Mouse (Mus musculus): ENCODE measurements around the gene Mfsd8. TPM values are rescaled to one million over a fixed set of nuclear protein-coding genes. Genes with fewer than 3 reads are reported as not detected.

Gene Mfsd8
- polyA plus RNA-seq, 2 experiments = 2.5 to 4.3 TPM

DNA sequence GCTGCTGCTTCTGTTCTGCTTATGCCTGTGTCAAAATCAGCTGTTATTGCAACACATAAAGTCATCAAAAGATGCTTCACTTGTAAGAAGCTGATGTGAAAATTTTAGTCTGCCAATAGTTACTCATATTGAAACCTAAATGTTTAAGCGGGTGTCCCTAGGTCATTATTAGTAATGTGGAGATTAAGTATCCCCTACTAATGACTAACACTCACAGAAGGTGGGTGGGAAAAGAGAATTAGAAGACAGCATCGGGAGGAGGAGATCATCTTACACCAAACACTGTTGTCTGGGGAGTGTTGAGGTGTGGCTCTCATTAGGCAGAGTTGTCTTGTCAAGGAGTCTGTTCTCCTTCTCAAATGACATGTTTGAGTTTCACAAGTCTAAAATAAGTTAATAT lies 39.8 kb downstream of the Mfsd8 start:
- TF ChIP-seq EP300 (IDR thresholded peaks at IDR 0.05; ENCODE audit: low read depth) (no peak), CTCF (IDR thresholded peaks at IDR 0.05; ENCODE audit: low read depth) (no peak)
- H3K36me3 ChIP-seq (replicated peaks; ENCODE audit: control insufficient read depth, insufficient read depth, low read depth) = peaks cover 59% of the 10 kb centered on the region
- 68% methylated on average over 2 of the region's 2 CpGs for WGBS (ENCODE audit: insufficient replicate concordance)

DNA sequence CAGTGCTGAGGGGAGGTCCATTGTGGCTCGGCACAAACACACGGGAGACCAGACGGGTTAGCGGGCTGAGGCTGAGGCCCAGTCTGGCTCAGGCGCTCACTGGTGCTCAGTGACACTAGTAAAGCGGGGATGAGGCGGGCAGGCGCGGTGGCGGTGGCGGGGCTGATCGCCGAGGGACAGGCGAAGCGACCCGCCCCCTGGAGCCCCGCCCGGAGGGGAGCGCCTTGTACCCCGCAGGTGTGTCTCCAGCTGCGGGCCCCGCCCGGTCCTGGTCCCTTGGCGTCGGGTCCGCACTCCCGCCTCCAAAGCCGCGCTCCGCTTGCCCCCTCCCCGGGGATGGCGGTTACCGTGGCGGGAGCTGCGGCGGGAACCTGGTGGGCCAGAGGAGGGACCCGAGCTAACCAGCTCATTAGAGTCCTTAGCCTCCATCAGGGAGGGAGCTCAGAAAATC lies 46.3 kb downstream of the Mfsd8 start:
- no peaks in the 10 kb centered on the region for H3K9me3 ChIP-seq (ENCODE audit: control insufficient read depth, low read length)
- H3K27ac ChIP-seq = peak overlapping the region; percentile 58
- peaks cover 22% of the 10 kb centered on the region for H3K36me3 ChIP-seq (replicated peaks; ENCODE audit: control insufficient read depth, insufficient read depth, low read depth)
- H3K27me3 ChIP-seq (ENCODE audit: control insufficient read depth, insufficient read depth, low read length) = no peaks in the 10 kb centered on the region
- H3K9ac ChIP-seq (replicated peaks) = peak overlapping the region; percentile 86
- H3K4me2 ChIP-seq (ENCODE audit: low read depth) = peak overlapping the region; percentile 82
- under 1% methylated on average over 30 of the region's 37 CpGs for WGBS (ENCODE audit: insufficient replicate concordance)
- DNase-seq (ENCODE audit: low read depth in 3 of 3, low spot score in 3 of 3) (peak; percentile 45 to 55 (median 45)), ATAC-seq (ENCODE audit: insufficient read depth) (peak; percentile 82)
- H3K4me1 ChIP-seq (replicated peaks; ENCODE audit: control insufficient read depth in 2 of 2, insufficient read depth in 2 of 2, low read length in 1 of 2) = peaks cover 7 to 15% of the 10 kb centered on the region in 2 experiments
- no peak for TF ChIP-seq CTCF (IDR thresholded peaks at IDR 0.05; ENCODE audit: low read depth)
- no peak for TF ChIP-seq EP300 (IDR thresholded peaks at IDR 0.05; ENCODE audit: low read depth)
- peak overlapping the region; percentile 86 to 91 for H3K4me3 ChIP-seq (ENCODE audit: insufficient read depth in 1 of 2, low read depth in 2 of 2, low read length in 2 of 2)

More for the DNA sequence above, 39.8 kb downstream of the Mfsd8 start:
- Histone ChIP-seq H3K27me3 (ENCODE audit: control insufficient read depth, insufficient read depth, low read length) (no peaks in the 10 kb centered on the region), H3K27ac (no peak overlapping the region), H3K4me2 (ENCODE audit: low read depth) (no peak overlapping the region), H3K9me3 (ENCODE audit: control insufficient read depth, low read length) (no peaks in the 10 kb centered on the region), H3K4me1 (replicated peaks; ENCODE audit: control insufficient read depth in 2 of 2, insufficient read depth in 2 of 2, low read length in 1 of 2) (peaks cover 2 to 4% of the 10 kb centered on the region in 2 experiments; a peak in 2 of 4 replicates), H3K9ac (replicated peaks) (no peak overlapping the region), H3K4me3 (ENCODE audit: insufficient read depth in 1 of 2, low read depth in 2 of 2, low read length in 2 of 2) (no peak overlapping the region)
- no peak for DNase-seq (ENCODE audit: low read depth in 3 of 3, low spot score in 3 of 3)
- ATAC-seq (ENCODE audit: insufficient read depth) = no peak

DNA sequence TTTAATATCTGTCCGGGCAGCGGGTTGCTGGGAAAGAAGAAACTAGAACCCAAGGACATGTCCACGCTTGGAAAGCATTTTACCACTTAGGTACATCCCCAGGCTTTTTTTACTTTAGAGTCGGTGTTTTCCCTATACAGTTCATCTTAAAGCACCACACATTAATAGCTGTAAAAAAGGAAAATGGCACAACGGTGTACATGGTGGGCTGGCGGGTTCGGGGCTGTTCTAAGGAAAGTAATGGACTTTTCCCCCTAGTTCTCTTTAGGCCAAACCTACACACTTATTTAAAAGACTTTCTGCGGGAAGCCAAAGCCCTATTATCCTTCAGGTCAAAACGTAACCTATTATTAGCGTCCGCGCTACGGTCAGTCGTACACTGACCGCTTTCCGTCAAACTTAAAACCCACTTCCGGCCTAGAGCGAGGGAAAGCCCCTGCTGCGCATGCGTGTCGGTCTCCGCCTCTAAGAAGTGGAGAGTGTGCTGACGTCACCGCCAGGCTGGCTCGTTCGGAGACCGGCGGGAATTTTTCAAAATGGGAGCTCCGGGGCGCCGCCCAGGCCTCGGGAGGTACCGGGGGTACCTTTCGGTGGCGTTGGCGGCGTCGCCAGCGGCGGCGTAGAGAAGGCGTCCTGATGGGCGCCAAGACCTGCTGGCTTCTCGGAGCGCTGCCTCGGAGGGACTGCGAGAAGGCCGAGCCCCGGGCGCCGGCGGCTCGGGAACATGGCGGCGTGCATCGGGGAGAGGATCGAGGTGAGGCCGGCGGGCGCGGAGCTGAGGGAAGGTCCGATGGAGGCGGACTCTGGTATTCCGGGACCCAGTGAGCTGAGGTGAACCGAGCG lies 46.9 kb downstream of the Mfsd8 start, which contains the start of gene Plk4:
Gene Plk4 (plus strand): TSS at position 490 of the 843 bp plus-strand sequence.
- Histone ChIP-seq H3K9ac (replicated peaks) (peak within 1 kb of the TSS; percentile 86), H3K4me3 (ENCODE audit: insufficient read depth in 1 of 2, low read depth in 2 of 2, low read length in 2 of 2) (peak within 1 kb of the TSS; percentile 86 to 91), H3K4me2 (ENCODE audit: low read depth) (peak within 1 kb of the TSS; percentile 82), H3K4me1 (replicated peaks; ENCODE audit: control insufficient read depth in 2 of 2, insufficient read depth in 2 of 2, low read length in 1 of 2) (peaks cover 7 to 15% of the 10 kb centered on the region in 2 experiments), H3K36me3 (replicated peaks; ENCODE audit: control insufficient read depth, insufficient read depth, low read depth) (peaks cover 15% of the 10 kb centered on the region), H3K27me3 (ENCODE audit: control insufficient read depth, insufficient read depth, low read length) (no peaks in the 10 kb centered on the region), H3K9me3 (ENCODE audit: control insufficient read depth, low read length) (no peaks in the 10 kb centered on the region), H3K27ac (peak within 1 kb of the TSS; percentile 70)
- ATAC-seq (ENCODE audit: insufficient read depth) = peak; percentile 87
- peak; percentile 94 to 95 (median 94) for DNase-seq (ENCODE audit: low read depth in 3 of 3, low spot score in 3 of 3)
- WGBS (ENCODE audit: insufficient replicate concordance) = 1% methylated on average over 66 of the region's 66 CpGs
- TF ChIP-seq EP300 (IDR thresholded peaks at IDR 0.05; ENCODE audit: low read depth) (no peak), CTCF (IDR thresholded peaks at IDR 0.05; ENCODE audit: low read depth) (0 out of 2 replicates have a peak, but pooled peaks have one; percentile 4)

DNA sequence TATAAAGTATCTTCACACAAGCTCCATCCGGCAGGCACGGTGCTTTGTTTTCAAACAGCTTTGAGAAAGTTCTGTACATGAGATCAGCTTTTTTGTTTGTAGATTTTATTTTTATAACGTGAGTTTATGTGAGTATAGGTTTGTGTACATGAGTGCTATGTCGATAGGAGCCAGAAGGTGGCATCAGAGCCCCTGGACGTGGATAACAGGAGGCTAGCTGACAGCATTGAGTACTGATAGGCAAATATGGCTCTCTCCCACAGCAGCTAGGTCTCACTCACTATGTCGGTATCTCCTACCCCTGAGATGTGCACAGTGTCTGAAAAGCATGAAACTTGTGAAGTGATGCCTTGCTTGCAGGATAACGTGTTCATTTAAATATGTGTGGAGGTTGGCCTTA lies 48.2 kb downstream of the Mfsd8 start:
- TF ChIP-seq EP300 (IDR thresholded peaks at IDR 0.05; ENCODE audit: low read depth) = no peak
- TF ChIP-seq CTCF (IDR thresholded peaks at IDR 0.05; ENCODE audit: low read depth) = peak; percentile 86
- Histone ChIP-seq H3K4me2 (ENCODE audit: low read depth) (peak overlapping the region; percentile 82), H3K9me3 (ENCODE audit: control insufficient read depth, low read length) (no peaks in the 10 kb centered on the region), H3K4me1 (replicated peaks; ENCODE audit: control insufficient read depth in 2 of 2, insufficient read depth in 2 of 2, low read length in 1 of 2) (peaks cover 7 to 15% of the 10 kb centered on the region in 2 experiments), H3K9ac (replicated peaks) (no peak overlapping the region), H3K27me3 (ENCODE audit: control insufficient read depth, insufficient read depth, low read length) (no peaks in the 10 kb centered on the region), H3K4me3 (ENCODE audit: insufficient read depth in 1 of 2, low read depth in 2 of 2, low read length in 2 of 2) (peak overlapping the region in 1 of 2 experiments; percentile 86; a peak in 1 of 4 replicates), H3K36me3 (replicated peaks; ENCODE audit: control insufficient read depth, insufficient read depth, low read depth) (peaks cover 13% of the 10 kb centered on the region), H3K27ac (peak overlapping the region; percentile 28)
- WGBS (ENCODE audit: insufficient replicate concordance) = 30% methylated on average over 7 of the region's 7 CpGs
- peak; percentile 31; the same call in 1 of the 2 replicates for ATAC-seq (ENCODE audit: insufficient read depth)
- peak; percentile 62 to 70 (median 63) for DNase-seq (ENCODE audit: low read depth in 3 of 3, low spot score in 3 of 3)

DNA sequence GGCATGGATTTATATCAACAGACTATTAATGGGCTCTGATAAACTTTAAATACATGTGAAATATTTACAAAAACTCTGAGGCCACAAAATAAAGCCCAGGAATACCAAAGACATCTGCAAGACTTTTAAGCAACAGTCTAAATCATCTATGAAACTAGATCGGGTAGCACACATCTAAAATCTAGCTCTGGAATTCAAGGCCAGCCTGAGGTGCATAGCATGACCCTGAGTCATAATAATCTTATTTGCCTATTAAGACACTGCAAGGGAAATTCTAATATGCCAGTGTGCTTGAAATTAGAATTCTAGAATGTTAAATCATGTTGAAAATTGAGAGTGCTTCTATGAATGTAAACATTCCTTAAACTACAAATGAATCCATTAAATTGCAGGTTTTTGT lies 48.6 kb downstream of the Mfsd8 start:
- no peaks in the 10 kb centered on the region for H3K27me3 ChIP-seq (ENCODE audit: control insufficient read depth, insufficient read depth, low read length)
- H3K9ac ChIP-seq (replicated peaks) = no peak overlapping the region
- no peak for DNase-seq (ENCODE audit: low read depth in 3 of 3, low spot score in 3 of 3)
- no peak overlapping the region for H3K4me3 ChIP-seq (ENCODE audit: insufficient read depth in 1 of 2, low read depth in 2 of 2, low read length in 2 of 2)
- H3K27ac ChIP-seq = no peak overlapping the region
- no peak overlapping the region for H3K4me2 ChIP-seq (ENCODE audit: low read depth)
- ATAC-seq (ENCODE audit: insufficient read depth) = no peak
- no peaks in the 10 kb centered on the region for H3K9me3 ChIP-seq (ENCODE audit: control insufficient read depth, low read length)
- peaks cover 13% of the 10 kb centered on the region for H3K36me3 ChIP-seq (replicated peaks; ENCODE audit: control insufficient read depth, insufficient read depth, low read depth)
- H3K4me1 ChIP-seq (replicated peaks; ENCODE audit: control insufficient read depth in 2 of 2, insufficient read depth in 2 of 2, low read length in 1 of 2) = peaks cover 7 to 15% of the 10 kb centered on the region in 2 experiments
- TF ChIP-seq CTCF (IDR thresholded peaks at IDR 0.05; ENCODE audit: low read depth) (no peak), EP300 (IDR thresholded peaks at IDR 0.05; ENCODE audit: low read depth) (no peak)
- 60% methylated on average over 1 of the region's 1 CpGs for WGBS (ENCODE audit: insufficient replicate concordance)
